Comparison of ENCODE assay signal across 8 mouse cellular contexts in genomic region chr8:126979091-126979920, GRCm38 (mm10). TPM values are rescaled to one million over a fixed set of nuclear protein-coding genes. Genes with fewer than 3 reads are reported as not detected.
DNase-seq lines count a peak whose midpoint lies in the region; ATAC-seq and TF ChIP-seq lines count a peak whose summit lies in the region.

No protein-coding gene starts in this region.

- DNase-seq in heart, adult 2 months = peak; percentile 15 to 28
- no peak for DNase-seq in heart, postnatal 4 days
- DNase-seq in embryo, embryonic 10.5 days (ENCODE audit: low spot score) = peak; percentile 39
- no peak for DNase-seq in hindbrain, embryonic 10.5 days (ENCODE audit: low spot score)
- peak; percentile 59 for DNase-seq in lung, embryonic 14.5 days
- no peak for DNase-seq in right cerebral cortex, postnatal 25 days
- DNase-seq in left cerebral cortex, adult 18-20 months (ENCODE audit: low spot score in 2 of 2) = no peak

- no peaks in the 10 kb centered on the region for H3K9me3 ChIP-seq in hindbrain, embryonic 10.5 days
- H3K9me3 ChIP-seq in lung, embryonic 14.5 days (ENCODE audit: low read depth, low read length) = no peaks in the 10 kb centered on the region
- no peaks in the 10 kb centered on the region for H3K9me3 ChIP-seq in stomach, embryonic 14.5 days (ENCODE audit: control insufficient read depth, low read depth, low read length)

- H3K27me3 ChIP-seq in heart, adult 2 months (ENCODE audit: control insufficient read depth, insufficient read depth, low read length) = no peaks in the 10 kb centered on the region
- peaks cover 34% of the 10 kb centered on the region for H3K27me3 ChIP-seq in hindbrain, embryonic 10.5 days (ENCODE audit: insufficient read depth, poor library complexity, severe bottlenecking)
- no peaks in the 10 kb centered on the region for H3K27me3 ChIP-seq in lung, embryonic 14.5 days (ENCODE audit: insufficient read depth, low read length)
- H3K27me3 ChIP-seq in stomach, embryonic 14.5 days (ENCODE audit: control insufficient read depth, insufficient read depth, low read length) = no peaks in the 10 kb centered on the region

- TF ChIP-seq EP300 in heart, adult 2 months (IDR thresholded peaks at IDR 0.05; ENCODE audit: insufficient read depth, low read depth, low read length) = no peak

- no peak overlapping the region for H3K27ac ChIP-seq in heart, adult 2 months
- no peak overlapping the region for H3K27ac ChIP-seq in hindbrain, embryonic 10.5 days
- no peak overlapping the region for H3K27ac ChIP-seq in lung, embryonic 14.5 days (ENCODE audit: low read depth)
- no peak overlapping the region for H3K27ac ChIP-seq in stomach, embryonic 14.5 days (ENCODE audit: low read length)

- TF ChIP-seq POLR2A in heart, adult 2 months (IDR thresholded peaks at IDR 0.05; ENCODE audit: insufficient read depth, low read depth, low read length) = no peak

- H3K4me2 ChIP-seq in lung, embryonic 14.5 days = peak overlapping the region; percentile 62
- H3K4me2 ChIP-seq in stomach, embryonic 14.5 days (replicated peaks; ENCODE audit: low read depth, low read length) = peak overlapping the region; percentile 46

- H3K4me3 ChIP-seq in heart, adult 2 months = peak overlapping the region; percentile 36
- H3K4me3 ChIP-seq in hindbrain, embryonic 10.5 days = peak overlapping the region; percentile 35
- H3K4me3 ChIP-seq in lung, embryonic 14.5 days (ENCODE audit: low read depth, low read length) = peak overlapping the region; percentile 35
- H3K4me3 ChIP-seq in stomach, embryonic 14.5 days (ENCODE audit: low read depth, low read length) = peak overlapping the region; percentile 22

- H3K36me3 ChIP-seq in heart, adult 2 months (ENCODE audit: control insufficient read depth, insufficient read depth, low read length) = no peaks in the 10 kb centered on the region
- H3K36me3 ChIP-seq in hindbrain, embryonic 10.5 days = no peaks in the 10 kb centered on the region
- no peaks in the 10 kb centered on the region for H3K36me3 ChIP-seq in lung, embryonic 14.5 days (ENCODE audit: insufficient read depth)
- no peaks in the 10 kb centered on the region for H3K36me3 ChIP-seq in stomach, embryonic 14.5 days (ENCODE audit: control insufficient read depth, insufficient read depth, low read length)

- peak; percentile 48; the same call in 1 of the 2 replicates for ATAC-seq in lung, embryonic 14.5 days (ENCODE audit: insufficient read depth)
- ATAC-seq in stomach, embryonic 14.5 days (ENCODE audit: insufficient number of reproducible peaks, insufficient read depth, low FRiP score, low read depth) = 0 out of 2 replicates have a peak, but pooled peaks have one; percentile 23

- no peaks in the 10 kb centered on the region for H3K79me2 ChIP-seq in heart, adult 2 months (replicated peaks; ENCODE audit: control insufficient read depth, insufficient read depth, low read length)

- no peak for TF ChIP-seq CTCF in heart, adult 2 months (IDR thresholded peaks at IDR 0.05)
- no peak for TF ChIP-seq CTCF in lung, embryonic 14.5 days (IDR thresholded peaks at IDR 0.05; ENCODE audit: low read depth)

- peak overlapping the region; percentile 30 for H3K9ac ChIP-seq in heart, adult 2 months (ENCODE audit: low read depth, low read length)
- H3K9ac ChIP-seq in lung, embryonic 14.5 days = peak overlapping the region; percentile 37; the same call in 1 of the 2 replicates
- H3K9ac ChIP-seq in stomach, embryonic 14.5 days (replicated peaks; ENCODE audit: low read depth, low read length) = no peak overlapping the region; the same call in 1 of the 2 replicates

- intact Hi-C loops in heart, adult 2 months (cut with DNase I) = loop anchor here (5.0 kb wide), 1 partner anchor 902 kb away; no protein-coding TSS in a partner anchor

- WGBS in heart, adult 2 months = 17% methylated on average over 27 of the region's 27 CpGs
- WGBS in hindbrain, embryonic 10.5 days = 26% methylated on average over 27 of the region's 27 CpGs
- 11% methylated on average over 27 of the region's 27 CpGs for WGBS in lung, embryonic 14.5 days
- WGBS in stomach, embryonic 14.5 days = 15% methylated on average over 27 of the region's 27 CpGs

- H3K4me1 ChIP-seq in heart, adult 2 months (ENCODE audit: control insufficient read depth, insufficient read depth, low read length) = peaks cover 2% of the 10 kb centered on the region; the same call in 1 of the 2 replicates
- 0 out of 2 replicates have a peak, but pooled peaks cover 3% of the 10 kb centered on the region for H3K4me1 ChIP-seq in hindbrain, embryonic 10.5 days (replicated peaks)
- no peaks in the 10 kb centered on the region for H3K4me1 ChIP-seq in lung, embryonic 14.5 days (ENCODE audit: insufficient read depth)
- 0 out of 2 replicates have a peak, but pooled peaks cover 6% of the 10 kb centered on the region for H3K4me1 ChIP-seq in stomach, embryonic 14.5 days (ENCODE audit: control insufficient read depth, insufficient read depth, low read length)

RNA-seq across cellular contexts. Expression of gene Rbm34, which starts 8.4 kb away (rescaled TPM):
- total RNA-seq in heart, adult 2 months (2021) = 1 to 10 TPM; 2.8 to 4.1 TPM
- polyA plus RNA-seq in heart, adult 2 months (2012; rRNA removed) = 0.90 and 1.2 TPM in 2 replicates
- total RNA-seq in heart, postnatal 4 days (2021) = 1 to 10 TPM; 7.6 to 8.5 TPM
- polyA plus RNA-seq in hindbrain, embryonic 10.5 days (2016; fragmentation: Nextera tagmentation; extraction: Ambion mirVana) = 22.2 and 22.6 TPM in 2 replicates
- polyA plus RNA-seq in lung, embryonic 14.5 days (2014; fragmentation: Nextera tagmentation; extraction: Ambion mirVana) = 25.0 and 26.6 TPM in 2 replicates
- polyA plus RNA-seq in stomach, embryonic 14.5 days (2014; fragmentation: Nextera tagmentation; extraction: Ambion mirVana) = 25.0 and 25.1 TPM in 2 replicates
- 10 to 100 TPM; 12.5 to 14.7 TPM for total RNA-seq in left cerebral cortex, adult 18-20 months (2021)

RNA-seq across cellular contexts. Expression of gene Tomm20, which starts 33.7 kb away (rescaled TPM):
- 10 to 100 TPM; 70.1 to 96.2 TPM for total RNA-seq in heart, adult 2 months (2021)
- 67.8 and 195 TPM in 2 replicates for polyA plus RNA-seq in heart, adult 2 months (2012; rRNA removed)
- total RNA-seq in heart, postnatal 4 days (2021) = 100 to 1,000 TPM; 104 to 120 TPM
- polyA plus RNA-seq in hindbrain, embryonic 10.5 days (2016; fragmentation: Nextera tagmentation; extraction: Ambion mirVana) = 250 and 288 TPM in 2 replicates
- polyA plus RNA-seq in lung, embryonic 14.5 days (2014; fragmentation: Nextera tagmentation; extraction: Ambion mirVana) = 215 and 218 TPM in 2 replicates
- polyA plus RNA-seq in stomach, embryonic 14.5 days (2014; fragmentation: Nextera tagmentation; extraction: Ambion mirVana) = 200 and 202 TPM in 2 replicates
- total RNA-seq in left cerebral cortex, adult 18-20 months (2021) = 100 to 1,000 TPM; 215 to 218 TPM

Comparison
In these comparisons a context has a peak if more than half of its experiments do, and no peak if none do; other contexts are left out.
1. DNase-seq: peak in heart, adult 2 months (2 of 2), embryo, embryonic 10.5 days (single experiment) and lung, embryonic 14.5 days (single experiment); none in heart, postnatal 4 days (single experiment), hindbrain, embryonic 10.5 days (single experiment), right cerebral cortex, postnatal 25 days (single experiment) and left cerebral cortex, adult 18-20 months (0 of 2).
2. RNA of gene Rbm34, which starts 8.4 kb away (polyA plus RNA-seq): 25.0 to 26.6 TPM in lung, embryonic 14.5 days, 25.0 to 25.1 TPM in stomach, embryonic 14.5 days and 22.2 to 22.6 TPM in hindbrain, embryonic 10.5 days; 0.90 to 1.2 TPM in heart, adult 2 months; every median in the first group is over 10 times any median in the second.
3. Peak in every context shown above with its lines, with median percentiles within 50 percentile points of each other: H3K4me3 ChIP-seq.